Mouse (Mus musculus) heart, embryonic 16.5 days (tissue): ENCODE data around the gene Znhit2. TPM values are rescaled to one million over a fixed set of nuclear protein-coding genes. Genes with fewer than 3 reads are reported as not detected.

Source experiments
- ATAC-seq: fragments of 200-750 bp; cut with Nextera tagmentation; replicated peaks from 2 replicates; pipeline ENCODE4 v1.8.0; 2017; ENCODE audit warnings: moderate number of reproducible peaks; ENCODE audit not compliant: insufficient read depth, low FRiP score; ENCODE audit errors: extremely low read depth
- H3K27ac ChIP-seq: fragments of 300-500 bp; sonication (generic); 2 replicates; pipeline ENCODE4 v1.5.1; 2014; ENCODE audit warnings: mild to moderate bottlenecking, low read length, control low read depth, moderate library complexity
- H3K27me3 ChIP-seq: fragments of 300-500 bp; sonication (generic); 2 replicates; pipeline ENCODE4 v1.6.1; 2014; ENCODE audit warnings: low read length, mixed read lengths; ENCODE audit not compliant: control insufficient read depth, insufficient read depth
- H3K36me3 ChIP-seq: fragments of 300-500 bp; sonication (generic); 2 replicates; pipeline ENCODE4 v1.6.1; 2014; ENCODE audit not compliant: control insufficient read depth, insufficient read depth
- H3K4me1 ChIP-seq: fragments of 300-500 bp; sonication (generic); 2 replicates; pipeline ENCODE4 v1.6.1; 2014; ENCODE audit warnings: low read length, mixed read lengths; ENCODE audit not compliant: control insufficient read depth, insufficient read depth
- H3K4me2 ChIP-seq: fragments of 300-500 bp; sonication (generic); 2 replicates; pipeline ENCODE4 v1.6.1; 2014; ENCODE audit warnings: low read depth, mild to moderate bottlenecking, control low read depth, low read length
- H3K4me3 ChIP-seq: fragments of 300-500 bp; sonication (generic); 2 replicates; pipeline ENCODE4 v1.5.1; 2014; ENCODE audit warnings: mild to moderate bottlenecking, control low read depth, low read length
- H3K9ac ChIP-seq: fragments of 300-500 bp; sonication (generic); 2 replicates; pipeline ENCODE4 v1.6.1; 2014; ENCODE audit warnings: low read length, control low read depth
- H3K9me3 ChIP-seq: fragments of 300-500 bp; sonication (generic); replicated peaks from 2 replicates; pipeline ENCODE4 v1.6.1; 2016; ENCODE audit warnings: low read length; ENCODE audit not compliant: control insufficient read depth
- WGBS: fragments of 180-500 bp; shearing (Covaris S2); extraction: QIAGEN DNeasy Blood & Tissue Kit; methylation state at CpG from one replicate; pipeline ENCODE4 v1.1.7; 2014; 5-methylcytosine and 5-hydroxymethylcytosine counted together
- polyA plus RNA-seq: library from polyadenylated mRNA; unstranded; fragments of >200 nt; fragmentation: Nextera tagmentation; extraction: Ambion mirVana; gene quantifications from 2 replicates; pipeline ENCODE4 v1.2.1, GENCODE M21; 2015

Gene Znhit2
- polyA plus RNA-seq = 21.8 and 24.7 TPM in 2 replicates

DNA sequence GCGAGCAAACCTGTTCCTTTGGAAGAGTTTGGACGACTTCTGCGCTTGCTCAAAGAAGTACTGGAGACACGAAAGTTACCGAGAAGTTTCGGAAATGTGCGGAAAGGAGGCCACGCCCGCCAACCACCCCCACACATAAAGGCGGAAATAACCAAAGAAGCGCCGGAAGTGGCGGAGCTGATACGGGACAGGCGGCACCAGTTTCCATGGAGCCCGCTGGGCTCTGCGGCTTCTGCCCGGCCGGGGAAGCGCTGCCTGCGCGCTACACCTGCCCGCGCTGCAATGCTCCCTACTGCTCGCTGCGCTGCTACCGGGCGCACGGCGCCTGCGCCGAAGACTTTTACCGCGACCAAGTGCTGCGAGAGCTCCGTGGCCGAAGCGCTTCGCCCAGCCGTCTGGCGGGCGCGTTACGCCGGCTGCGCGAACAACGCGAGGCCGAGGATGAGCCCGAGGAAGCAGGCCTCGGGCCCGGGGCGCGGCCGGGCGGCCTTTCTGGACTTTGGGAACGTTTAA lies at the start of gene Znhit2:
Gene Znhit2, plus strand, starts transcription at position 172 of the 513 bp plus-strand sequence.
- ATAC-seq = peak; percentile 73
- WGBS = under 1% methylated on average over 58 of the region's 58 CpGs
- Histone ChIP-seq H3K4me2 (peak within 1 kb of the TSS; percentile 68), H3K4me3 (peak within 1 kb of the TSS; percentile 78), H3K27me3 (no peaks in the 10 kb centered on the region), H3K27ac (peak within 1 kb of the TSS; percentile 78), H3K36me3 (peaks cover 11% of the 10 kb centered on the region; the same call in 1 of the 2 replicates), H3K9me3 (no peaks in the 10 kb centered on the region), H3K4me1 (peaks cover 30% of the 10 kb centered on the region), H3K9ac (peak within 1 kb of the TSS; percentile 89)

DNA sequence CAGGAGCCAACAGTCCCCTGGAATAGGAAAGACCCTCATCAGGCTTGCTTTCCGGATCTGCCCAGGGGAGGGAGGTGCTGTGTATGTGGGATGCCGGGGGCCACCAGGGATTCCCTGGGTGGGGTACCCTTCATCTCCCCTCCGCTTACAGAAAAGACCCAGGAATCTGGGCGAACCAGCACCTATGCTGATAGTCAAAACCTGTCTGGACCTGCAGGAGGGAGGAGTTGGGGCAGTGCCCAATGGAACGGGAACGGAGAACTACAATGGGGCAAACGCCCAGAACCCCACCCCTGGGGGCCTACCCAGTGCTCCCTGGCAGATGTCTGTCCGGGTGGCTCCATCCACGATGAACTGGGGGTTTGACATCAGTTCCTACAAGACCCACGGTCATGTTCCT lies 47.3 kb upstream of the Znhit2 start:
- H3K4me1 ChIP-seq = peaks cover 10% of the 10 kb centered on the region; the same call in 1 of the 2 replicates
- H3K9ac ChIP-seq = no peak overlapping the region
- no peaks in the 10 kb centered on the region for H3K36me3 ChIP-seq
- no peak for ATAC-seq
- no peak overlapping the region for H3K4me2 ChIP-seq
- no peak overlapping the region for H3K4me3 ChIP-seq
- H3K27ac ChIP-seq = no peak overlapping the region
- 91% methylated on average over 10 of the region's 10 CpGs for WGBS
- no peaks in the 10 kb centered on the region for H3K9me3 ChIP-seq
- no peaks in the 10 kb centered on the region for H3K27me3 ChIP-seq

DNA sequence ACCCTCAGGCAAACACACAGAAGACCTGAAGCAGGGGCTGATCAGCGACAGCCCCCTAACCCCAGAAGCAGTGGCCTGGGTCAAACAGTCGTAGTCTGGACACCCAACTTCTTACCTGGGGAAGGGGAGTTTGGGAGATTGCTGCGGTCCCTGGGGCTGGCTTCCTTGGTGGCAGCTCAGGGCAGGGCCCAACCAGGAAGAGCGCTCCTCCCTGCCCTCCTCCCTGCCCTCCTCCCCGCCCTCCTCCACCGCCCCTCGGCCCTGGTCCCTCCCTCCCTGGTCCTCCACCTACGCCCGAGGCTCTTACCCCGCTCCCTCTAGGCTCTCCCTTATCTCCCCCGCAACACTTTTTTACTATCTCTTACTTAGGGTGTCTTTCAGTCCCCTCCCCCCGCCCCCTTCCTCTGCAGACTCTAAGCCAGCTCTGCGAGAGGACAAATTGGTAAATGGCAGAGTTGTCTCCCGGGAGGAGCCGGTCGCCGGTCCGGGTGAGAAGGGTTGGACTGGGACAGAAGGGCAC lies 45.9 kb upstream of the Znhit2 start:
- H3K4me3 ChIP-seq = peak overlapping the region; percentile 63
- ATAC-seq = peak; percentile 79
- peak overlapping the region; percentile 73 for H3K27ac ChIP-seq
- H3K4me1 ChIP-seq = peaks cover 10% of the 10 kb centered on the region; the same call in 1 of the 2 replicates
- H3K27me3 ChIP-seq = no peaks in the 10 kb centered on the region
- H3K36me3 ChIP-seq = no peaks in the 10 kb centered on the region
- 4% methylated on average over 13 of the region's 18 CpGs for WGBS
- peak overlapping the region; percentile 84 for H3K4me2 ChIP-seq
- peak overlapping the region; percentile 74 for H3K9ac ChIP-seq
- no peaks in the 10 kb centered on the region for H3K9me3 ChIP-seq

GRCm38 (mm10) chr19:6015511-6016315 lies 45.3 kb upstream of the Znhit2 start, which contains the start of gene Capn1:
Gene Capn1, minus strand, starts transcription at chr19:6015897.
- Histone ChIP-seq H3K36me3 (no peaks in the 10 kb centered on the region), H3K4me2 (peak within 1 kb of the TSS; percentile 84), H3K4me1 (peaks cover 12% of the 10 kb centered on the region; the same call in 1 of the 2 replicates), H3K27ac (peak within 1 kb of the TSS; percentile 73), H3K27me3 (no peaks in the 10 kb centered on the region), H3K9me3 (no peaks in the 10 kb centered on the region), H3K9ac (peak within 1 kb of the TSS; percentile 74), H3K4me3 (peak within 1 kb of the TSS; percentile 63)
- WGBS = 3% methylated on average over 40 of the region's 40 CpGs
- ATAC-seq = peak; percentile 72

- no peak overlapping the region for H3K4me2 ChIP-seq
- no peak overlapping the region for H3K27ac ChIP-seq
- H3K4me1 ChIP-seq = peaks cover 12% of the 10 kb centered on the region; the same call in 1 of the 2 replicates
- H3K9ac ChIP-seq = no peak overlapping the region
- no peaks in the 10 kb centered on the region for H3K36me3 ChIP-seq
- 47% methylated on average over 7 of the region's 7 CpGs for WGBS
- no peaks in the 10 kb centered on the region for H3K27me3 ChIP-seq
- no peak for ATAC-seq
- H3K4me3 ChIP-seq = no peak overlapping the region
- H3K9me3 ChIP-seq = no peaks in the 10 kb centered on the region
Measured at GRCm38 (mm10) chr19:6016532-6016931, 44.5 kb upstream of the Znhit2 start.

GRCm38 (mm10) chr19:6018142-6019089 lies 42.6 kb upstream of the Znhit2 start:
- Histone ChIP-seq H3K4me3 (no peak overlapping the region), H3K9ac (no peak overlapping the region), H3K4me2 (no peak overlapping the region), H3K9me3 (no peaks in the 10 kb centered on the region), H3K27me3 (no peaks in the 10 kb centered on the region), H3K36me3 (no peaks in the 10 kb centered on the region), H3K4me1 (peaks cover 12% of the 10 kb centered on the region; the same call in 1 of the 2 replicates), H3K27ac (no peak overlapping the region)
- WGBS = 31% methylated on average over 15 of the region's 15 CpGs
- no peak for ATAC-seq

DNA sequence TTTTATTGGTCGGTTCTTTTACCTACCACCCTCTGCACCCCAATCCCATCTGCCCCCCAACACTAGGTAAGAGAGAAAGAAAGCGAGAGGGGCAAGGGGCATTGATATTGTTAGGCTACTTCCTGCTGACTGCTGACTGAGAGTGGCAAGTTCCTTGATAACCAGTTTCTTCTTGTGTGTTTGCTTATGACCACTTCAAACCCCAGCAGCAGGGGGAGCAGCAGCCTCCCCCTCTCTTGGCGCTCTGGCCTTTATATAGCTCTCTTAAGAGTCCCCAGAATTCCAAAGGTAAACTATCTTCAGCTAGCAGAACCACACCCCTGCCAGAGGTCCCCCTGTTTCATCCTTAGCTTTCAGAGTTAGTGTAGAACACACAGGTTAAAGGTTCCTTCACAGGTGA lies 40.7 kb upstream of the Znhit2 start:
- H3K27ac ChIP-seq = no peak overlapping the region
- peaks cover 7% of the 10 kb centered on the region; the same call in 1 of the 2 replicates for H3K4me1 ChIP-seq
- H3K4me3 ChIP-seq = no peak overlapping the region
- no peaks in the 10 kb centered on the region for H3K9me3 ChIP-seq
- no peak overlapping the region for H3K9ac ChIP-seq
- H3K36me3 ChIP-seq = no peaks in the 10 kb centered on the region
- WGBS = 38% methylated on average over 3 of the region's 3 CpGs
- no peak for ATAC-seq
- no peaks in the 10 kb centered on the region for H3K27me3 ChIP-seq
- no peak overlapping the region for H3K4me2 ChIP-seq

DNA sequence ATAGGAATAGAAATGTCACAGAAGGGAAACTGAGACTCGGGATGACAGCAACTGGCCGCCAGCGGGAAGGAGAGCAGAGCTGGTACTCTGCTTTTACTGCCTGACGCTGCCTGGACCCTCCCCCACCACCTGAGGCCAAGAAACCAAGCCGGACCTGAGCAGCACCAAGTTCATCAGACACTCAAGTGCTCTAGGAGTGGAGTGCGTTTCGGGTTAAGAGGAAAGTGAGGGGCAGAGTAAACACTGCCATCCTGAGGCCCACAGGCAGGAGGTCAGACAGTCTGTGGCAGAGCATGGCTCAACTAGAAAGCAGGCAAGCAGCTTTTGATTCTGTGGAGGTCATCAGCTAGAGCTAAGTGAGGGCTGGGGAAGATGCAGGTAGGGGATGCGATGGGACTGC lies 37.9 kb upstream of the Znhit2 start:
- H3K9me3 ChIP-seq = no peaks in the 10 kb centered on the region
- no peak overlapping the region for H3K4me3 ChIP-seq
- no peak for ATAC-seq
- H3K27me3 ChIP-seq = no peaks in the 10 kb centered on the region
- no peak overlapping the region for H3K4me2 ChIP-seq
- H3K36me3 ChIP-seq = no peaks in the 10 kb centered on the region
- WGBS = 50% methylated on average over 8 of the region's 8 CpGs
- no peak overlapping the region for H3K27ac ChIP-seq
- H3K9ac ChIP-seq = no peak overlapping the region
- peaks cover 2% of the 10 kb centered on the region; the same call in 1 of the 2 replicates for H3K4me1 ChIP-seq
